Mouse (Mus musculus): ENCODE results near the gene Cacng7. TPM values are rescaled to one million over a fixed set of nuclear protein-coding genes. Genes with fewer than 3 reads are reported as not detected.

Cacng7 gene
- polyA plus RNA-seq, 1 experiment from 2014 or later = 2.6 TPM

GRCm38 (mm10) chr7:3301628-3302555, 30.9 kb upstream of the Cacng7 start:
- 7% methylated on average over 33 of the region's 33 CpGs for WGBS
- H3K4me1 ChIP-seq (ENCODE audit: control insufficient read depth, insufficient read depth, low read depth, low read length) = peaks cover 25% of the 10 kb centered on the region
- H3K36me3 ChIP-seq (ENCODE audit: control insufficient read depth, insufficient read depth, low read length) = peaks cover 12% of the 10 kb centered on the region
- H3K27ac ChIP-seq (ENCODE audit: low read depth, low read length) = no peak overlapping the region
- H3K9ac ChIP-seq (ENCODE audit: low read depth, low read length) = 0 out of 2 replicates have a peak overlapping the region, but pooled peaks have one; percentile 36
- H3K27me3 ChIP-seq (replicated peaks; ENCODE audit: control insufficient read depth, insufficient read depth, low read length) = peaks cover 12% of the 10 kb centered on the region
- peak overlapping the region; percentile 95 for H3K4me2 ChIP-seq (ENCODE audit: low read length)
- ATAC-seq = peak; percentile 50
- peak overlapping the region; percentile 27 for H3K4me3 ChIP-seq (ENCODE audit: low read length)
- H3K9me3 ChIP-seq (ENCODE audit: control insufficient read depth, low read length) = no peaks in the 10 kb centered on the region

- peak overlapping the region; percentile 42 for H3K4me3 ChIP-seq (ENCODE audit: low read length)
- ATAC-seq = no peak; the same call in none of the 2 replicates
- H3K9ac ChIP-seq (ENCODE audit: low read depth, low read length) = peak overlapping the region; percentile 59; the same call in 1 of the 2 replicates
- WGBS = 2% methylated on average over 16 of the region's 16 CpGs
- H3K27ac ChIP-seq (ENCODE audit: low read depth, low read length) = no peak overlapping the region
- peak overlapping the region; percentile 95 for H3K4me2 ChIP-seq (ENCODE audit: low read length)
- H3K27me3 ChIP-seq (replicated peaks; ENCODE audit: control insufficient read depth, insufficient read depth, low read length) = peaks cover 12% of the 10 kb centered on the region
- no peaks in the 10 kb centered on the region for H3K9me3 ChIP-seq (ENCODE audit: control insufficient read depth, low read length)
- H3K4me1 ChIP-seq (ENCODE audit: control insufficient read depth, insufficient read depth, low read depth, low read length) = peaks cover 25% of the 10 kb centered on the region
- H3K36me3 ChIP-seq (ENCODE audit: control insufficient read depth, insufficient read depth, low read length) = peaks cover 4% of the 10 kb centered on the region; the same call in 1 of the 2 replicates
Measured at GRCm38 (mm10) chr7:3302556-3303275, 30.0 kb upstream of the Cacng7 start.

- 0% methylated on average over 21 of the region's 29 CpGs for WGBS
- H3K27me3 ChIP-seq (replicated peaks; ENCODE audit: control insufficient read depth, insufficient read depth, low read length) = peaks cover 12% of the 10 kb centered on the region
- ATAC-seq = peak; percentile 73
Measured at GRCm38 (mm10) chr7:3303276-3303781, 29.4 kb upstream of the Cacng7 start.

GRCm38 (mm10) chr7:3303789-3304188, 29.0 kb upstream of the Cacng7 start:
- H3K4me1 ChIP-seq (ENCODE audit: control insufficient read depth, insufficient read depth, low read depth, low read length) = peaks cover 25% of the 10 kb centered on the region
- H3K36me3 ChIP-seq (ENCODE audit: control insufficient read depth, insufficient read depth, low read length) = 0 out of 2 replicates have a peak, but pooled peaks cover 2% of the 10 kb centered on the region
- peak; percentile 41 for ATAC-seq
- peak overlapping the region; percentile 59 for H3K9ac ChIP-seq (ENCODE audit: low read depth, low read length)
- no peaks in the 10 kb centered on the region for H3K9me3 ChIP-seq (ENCODE audit: control insufficient read depth, low read length)
- peaks cover 12% of the 10 kb centered on the region for H3K27me3 ChIP-seq (replicated peaks; ENCODE audit: control insufficient read depth, insufficient read depth, low read length)
- H3K27ac ChIP-seq (ENCODE audit: low read depth, low read length) = no peak overlapping the region
- peak overlapping the region; percentile 42 for H3K4me3 ChIP-seq (ENCODE audit: low read length)
- peak overlapping the region; percentile 95 for H3K4me2 ChIP-seq (ENCODE audit: low read length)
- WGBS = 2% methylated on average over 12 of the region's 12 CpGs

More at GRCm38 (mm10) chr7:3303276-3303781, 29.4 kb upstream of the Cacng7 start:
- Histone ChIP-seq H3K9ac (ENCODE audit: low read depth, low read length) (peak overlapping the region; percentile 59), H3K9me3 (ENCODE audit: control insufficient read depth, low read length) (no peaks in the 10 kb centered on the region), H3K4me2 (ENCODE audit: low read length) (peak overlapping the region; percentile 95), H3K4me1 (ENCODE audit: control insufficient read depth, insufficient read depth, low read depth, low read length) (peaks cover 25% of the 10 kb centered on the region), H3K36me3 (ENCODE audit: control insufficient read depth, insufficient read depth, low read length) (0 out of 2 replicates have a peak, but pooled peaks cover 2% of the 10 kb centered on the region), H3K4me3 (ENCODE audit: low read length) (peak overlapping the region; percentile 42), H3K27ac (ENCODE audit: low read depth, low read length) (no peak overlapping the region)

GRCm38 (mm10) chr7:3304298-3304697, 28.5 kb upstream of the Cacng7 start:
- H3K9ac ChIP-seq (ENCODE audit: low read depth, low read length) = peak overlapping the region; percentile 59
- no peaks in the 10 kb centered on the region for H3K9me3 ChIP-seq (ENCODE audit: control insufficient read depth, low read length)
- H3K27ac ChIP-seq (ENCODE audit: low read depth, low read length) = no peak overlapping the region
- peak overlapping the region; percentile 95 for H3K4me2 ChIP-seq (ENCODE audit: low read length)
- peak overlapping the region; percentile 42 for H3K4me3 ChIP-seq (ENCODE audit: low read length)
- ATAC-seq = peak; percentile 34
- H3K36me3 ChIP-seq (ENCODE audit: control insufficient read depth, insufficient read depth, low read length) = 0 out of 2 replicates have a peak, but pooled peaks cover 2% of the 10 kb centered on the region
- H3K4me1 ChIP-seq (ENCODE audit: control insufficient read depth, insufficient read depth, low read depth, low read length) = peaks cover 25% of the 10 kb centered on the region
- 1% methylated on average over 10 of the region's 10 CpGs for WGBS
- H3K27me3 ChIP-seq (replicated peaks; ENCODE audit: control insufficient read depth, insufficient read depth, low read length) = peaks cover 12% of the 10 kb centered on the region

GRCm38 (mm10) chr7:3306400-3306799, 26.4 kb upstream of the Cacng7 start:
- Histone ChIP-seq H3K4me2 (ENCODE audit: low read length) (no peak overlapping the region), H3K27ac (ENCODE audit: low read depth, low read length) (no peak overlapping the region), H3K36me3 (ENCODE audit: control insufficient read depth, insufficient read depth, low read length) (no peaks in the 10 kb centered on the region), H3K9ac (ENCODE audit: low read depth, low read length) (no peak overlapping the region), H3K9me3 (ENCODE audit: control insufficient read depth, low read length) (no peaks in the 10 kb centered on the region), H3K4me3 (ENCODE audit: low read length) (no peak overlapping the region), H3K4me1 (ENCODE audit: control insufficient read depth, insufficient read depth, low read depth, low read length) (peaks cover 25% of the 10 kb centered on the region), H3K27me3 (replicated peaks; ENCODE audit: control insufficient read depth, insufficient read depth, low read length) (peaks cover 4% of the 10 kb centered on the region)
- no peak for ATAC-seq
- WGBS = 75% methylated on average over 3 of the region's 3 CpGs

GRCm38 (mm10) chr7:3308646-3309045, 24.1 kb upstream of the Cacng7 start:
- WGBS = 79% methylated on average over 4 of the region's 4 CpGs
- Histone ChIP-seq H3K4me2 (ENCODE audit: low read length) (no peak overlapping the region), H3K4me1 (ENCODE audit: control insufficient read depth, insufficient read depth, low read depth, low read length) (peaks cover 12% of the 10 kb centered on the region), H3K27ac (ENCODE audit: low read depth, low read length) (no peak overlapping the region), H3K27me3 (replicated peaks; ENCODE audit: control insufficient read depth, insufficient read depth, low read length) (peaks cover 2% of the 10 kb centered on the region; the same call in 1 of the 2 replicates), H3K9me3 (ENCODE audit: control insufficient read depth, low read length) (no peaks in the 10 kb centered on the region), H3K4me3 (ENCODE audit: low read length) (no peak overlapping the region), H3K9ac (ENCODE audit: low read depth, low read length) (no peak overlapping the region), H3K36me3 (ENCODE audit: control insufficient read depth, insufficient read depth, low read length) (no peaks in the 10 kb centered on the region)
- ATAC-seq = no peak

GRCm38 (mm10) chr7:3310233-3310632, 22.5 kb upstream of the Cacng7 start:
- ATAC-seq = no peak
- Histone ChIP-seq H3K27me3 (replicated peaks; ENCODE audit: control insufficient read depth, insufficient read depth, low read length) (no peaks in the 10 kb centered on the region), H3K27ac (ENCODE audit: low read depth, low read length) (no peak overlapping the region), H3K9ac (ENCODE audit: low read depth, low read length) (no peak overlapping the region), H3K36me3 (ENCODE audit: control insufficient read depth, insufficient read depth, low read length) (no peaks in the 10 kb centered on the region), H3K4me3 (ENCODE audit: low read length) (no peak overlapping the region), H3K4me1 (ENCODE audit: control insufficient read depth, insufficient read depth, low read depth, low read length) (no peaks in the 10 kb centered on the region), H3K9me3 (ENCODE audit: control insufficient read depth, low read length) (no peaks in the 10 kb centered on the region), H3K4me2 (ENCODE audit: low read length) (no peak overlapping the region)
- 96% methylated on average over 7 of the region's 7 CpGs for WGBS
